Mouse (Mus musculus) ovary, postnatal 14 days (tissue): Measurements from ENCODE around the gene Psrc1.

Source experiments
- DNase-seq: peaks from one replicate; pipeline ENCODE4 v3.0.0; 2022; ENCODE audit warnings: low spot score

The Psrc1 gene

DNA sequence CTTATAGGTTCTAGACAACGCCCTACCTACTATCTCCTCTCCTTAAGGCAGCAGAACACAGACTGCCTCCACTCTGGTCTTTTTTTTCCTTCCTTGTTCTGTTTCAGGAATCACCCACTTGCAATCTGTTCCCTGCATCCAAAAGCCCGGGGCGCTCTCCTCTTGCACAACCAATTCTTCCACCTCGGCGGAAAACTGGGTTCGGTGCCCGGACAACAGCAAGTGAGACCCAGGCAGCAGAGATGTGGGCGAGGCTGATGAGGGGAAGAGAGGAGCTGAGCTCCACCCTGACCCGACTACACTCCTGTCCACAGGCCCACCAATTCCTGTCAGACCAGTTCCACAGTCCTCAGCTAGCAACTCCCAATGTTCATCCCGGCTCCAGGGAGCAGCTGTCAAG is 2.5 kb downstream of the Psrc1 start:
- no peak for DNase-seq

DNA sequence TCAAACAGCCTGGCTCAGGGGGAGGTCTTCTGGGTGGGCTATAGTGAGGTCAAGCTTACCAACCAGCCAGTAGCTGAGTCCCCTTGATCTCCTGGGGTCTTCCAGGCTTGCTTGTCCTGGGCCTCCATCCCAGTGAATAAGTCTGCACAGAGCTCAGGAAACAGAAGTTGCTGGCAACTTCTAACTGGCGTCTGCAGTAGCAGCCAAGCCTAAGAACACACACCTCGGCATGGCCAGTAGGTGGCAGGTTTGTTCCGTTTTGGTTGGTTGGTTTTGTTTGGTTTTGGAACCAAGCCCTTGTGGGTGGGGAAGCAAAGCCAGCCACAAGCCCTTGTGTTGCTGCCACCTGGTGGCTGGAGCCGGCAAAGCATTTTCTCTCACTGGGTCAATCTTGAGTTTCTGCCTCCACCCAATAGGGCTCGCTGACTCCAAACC is 5.5 kb downstream of the Psrc1 start:
- peak; percentile 98 for DNase-seq

DNA sequence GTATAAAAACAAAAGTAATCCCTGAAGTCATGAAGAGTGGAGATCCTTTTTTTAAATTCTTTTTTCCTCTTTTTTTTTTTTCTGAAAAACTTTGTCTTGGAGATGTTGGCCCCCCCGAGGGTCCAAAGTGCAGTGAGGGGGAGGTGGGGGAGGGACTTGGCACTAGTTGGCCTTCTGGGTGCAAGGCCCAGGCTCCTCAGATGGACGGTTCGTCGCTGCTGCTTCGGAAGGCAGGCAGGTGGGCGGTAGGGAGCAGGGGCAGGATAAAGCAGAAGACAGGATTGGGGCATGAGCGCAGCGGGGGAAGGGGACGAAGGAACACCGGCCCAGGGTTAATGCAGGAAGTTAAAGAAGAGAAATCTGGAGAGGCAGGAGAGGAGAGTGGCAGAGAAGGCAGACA is 8.7 kb downstream of the Psrc1 start:
- no peak for DNase-seq

DNA sequence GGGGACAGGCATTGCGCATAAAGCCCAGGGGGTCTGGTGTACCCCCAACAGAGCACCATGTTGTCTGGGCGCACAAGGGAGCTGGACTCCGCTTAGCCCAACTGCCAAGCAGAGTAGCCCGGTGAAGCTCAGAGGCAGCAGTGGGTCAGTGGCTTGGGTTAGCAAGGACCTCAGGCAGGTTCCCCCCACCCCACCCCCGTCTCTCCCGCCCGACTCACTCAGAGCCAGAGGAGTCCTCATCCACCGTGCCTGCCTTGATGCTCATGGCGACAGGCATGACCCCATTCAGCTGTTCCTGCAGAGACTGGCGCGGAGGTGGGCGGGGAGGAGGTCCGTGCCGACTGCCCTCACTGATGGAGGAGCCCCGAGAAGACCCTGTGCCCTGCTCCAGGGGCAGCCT is 9.2 kb downstream of the Psrc1 start:
- DNase-seq, result no peak

DNA sequence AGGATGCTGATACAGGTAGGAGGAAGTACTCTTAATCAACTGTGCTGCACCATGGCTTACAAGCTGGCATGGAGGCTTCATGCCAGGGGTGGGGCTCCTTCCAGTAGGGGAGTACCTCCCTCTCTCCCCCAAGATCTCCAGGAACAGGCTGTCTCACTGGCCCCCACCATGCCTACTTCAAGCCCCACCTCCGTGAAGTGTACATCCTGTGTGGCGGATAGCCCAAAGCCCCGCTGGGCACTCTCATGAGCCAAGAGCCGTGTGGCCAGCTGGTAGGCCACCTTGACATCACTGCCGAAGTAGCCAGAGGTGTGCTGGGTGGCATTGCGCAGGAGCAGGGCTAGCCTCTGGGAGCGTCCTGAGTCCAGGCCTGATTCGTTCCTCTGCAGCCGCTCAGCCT is 14.6 kb downstream of the Psrc1 start:
- no peak for DNase-seq

DNA sequence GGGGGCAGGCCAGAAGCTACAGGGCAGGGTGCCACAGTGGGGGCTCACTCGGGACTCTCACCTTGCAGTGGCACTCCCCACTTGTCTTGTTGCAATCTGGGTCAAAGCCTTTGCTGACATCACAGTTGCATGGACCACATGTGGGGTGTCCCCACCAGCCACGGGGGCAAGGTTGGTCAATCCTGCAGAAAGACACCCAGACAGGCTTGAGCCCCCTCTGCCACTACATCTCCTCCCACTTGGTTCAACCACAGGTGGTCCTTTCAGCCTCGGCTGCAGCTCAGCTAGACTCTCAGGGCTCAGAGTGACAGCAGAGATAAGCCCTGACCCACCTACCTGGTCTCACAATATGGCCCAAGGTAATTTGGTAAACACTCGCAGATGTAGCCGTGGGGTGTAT is 16.8 kb downstream of the Psrc1 start:
- DNase-seq, result no peak

DNA sequence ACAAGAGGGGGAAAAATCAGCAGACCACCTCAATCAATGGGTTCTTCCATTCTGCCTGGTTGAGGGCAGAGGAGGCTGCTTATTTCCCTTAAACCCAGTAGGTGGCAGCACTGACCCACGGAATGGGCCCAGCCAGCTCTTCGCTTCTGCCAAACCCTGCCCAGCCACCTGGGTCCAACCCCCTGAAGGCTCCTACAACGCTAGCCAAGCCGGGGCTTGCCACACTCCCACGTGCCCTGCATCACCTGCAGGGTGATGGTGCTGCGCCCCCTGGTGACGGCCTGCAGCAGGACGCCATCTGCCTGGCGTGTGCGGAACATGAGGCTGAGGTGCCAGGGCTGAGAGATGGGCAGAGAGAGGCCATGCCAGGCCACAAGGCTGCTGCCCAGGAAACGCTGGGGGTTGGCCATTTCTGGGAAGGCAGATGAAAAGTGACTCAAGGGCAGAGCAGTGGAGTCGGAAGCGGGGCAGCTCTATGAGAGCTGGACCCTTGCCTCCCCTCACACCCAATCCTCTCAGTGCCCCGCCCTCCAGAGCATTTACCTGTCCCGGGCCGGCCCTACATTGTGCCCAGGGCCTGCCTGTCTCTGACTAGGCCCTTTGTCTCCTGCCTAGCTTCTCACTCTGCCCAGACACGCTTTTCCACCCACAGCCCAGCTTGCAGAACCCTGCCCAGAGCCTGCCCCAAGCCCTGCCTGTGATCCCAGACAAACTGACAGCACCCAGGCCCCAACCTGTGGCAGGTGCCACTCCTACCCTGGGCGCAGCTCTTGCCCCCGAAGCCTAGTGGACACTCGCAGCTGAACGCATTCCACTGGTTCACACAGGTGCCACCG is 18.3 kb downstream of the Psrc1 start:
- DNase-seq, result peak; percentile 89

DNA sequence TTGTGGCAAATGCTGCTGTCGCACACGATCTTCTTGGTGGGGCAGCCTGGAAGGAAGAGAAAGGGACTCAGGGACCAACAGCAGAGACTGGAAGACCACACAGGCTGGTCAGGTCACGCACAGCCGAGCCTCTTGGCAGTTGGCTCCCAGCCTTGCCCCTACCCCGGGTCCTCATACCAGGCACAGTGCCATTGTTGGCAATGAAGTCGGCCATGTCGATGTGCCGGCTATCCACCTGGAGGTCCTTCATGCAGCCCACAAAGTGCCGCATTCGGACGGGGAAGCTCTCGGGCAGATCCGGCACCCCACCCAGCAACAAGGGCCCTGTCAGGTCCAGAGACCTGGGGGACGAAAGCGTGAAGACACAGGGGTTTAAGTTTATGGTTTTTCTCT is 18.9 kb downstream of the Psrc1 start:
- DNase-seq, result no peak

DNA sequence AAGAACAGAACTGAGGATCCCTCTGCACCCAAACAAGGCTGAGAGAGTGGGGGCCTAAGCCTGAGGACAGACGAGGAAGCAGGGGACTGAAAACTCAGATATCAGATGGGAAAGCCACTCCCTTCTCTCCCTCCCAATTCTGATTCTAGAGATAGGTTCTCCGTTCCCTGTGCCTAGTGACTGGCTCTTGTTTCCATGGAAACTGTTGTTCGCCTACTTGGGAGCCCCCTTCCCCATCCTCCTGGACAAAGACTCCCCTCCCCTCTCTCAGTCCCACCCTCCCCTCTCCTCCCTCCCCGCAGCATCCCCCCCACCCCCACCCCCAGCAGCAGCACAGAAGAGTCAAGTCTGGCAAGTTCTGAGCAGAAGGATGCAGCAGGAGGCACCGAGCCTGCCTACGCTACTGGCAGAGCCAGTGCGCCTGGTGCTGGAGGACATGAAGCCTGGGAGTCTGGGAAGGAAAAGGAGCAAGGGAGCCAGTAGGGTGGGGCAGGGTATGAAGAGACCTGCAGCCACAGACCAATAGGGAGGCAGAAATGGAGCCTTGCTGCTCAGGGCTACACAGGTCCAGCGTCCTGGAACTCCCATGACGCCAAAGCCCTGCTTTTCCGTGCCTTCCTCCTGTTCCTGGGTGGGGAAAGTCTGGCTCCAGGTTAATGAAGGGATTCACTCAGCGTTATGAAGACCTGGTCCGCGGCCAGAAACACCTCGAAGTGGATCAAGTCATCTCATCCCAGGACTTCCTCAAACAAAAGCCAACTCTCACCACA is 22.1 kb downstream of the Psrc1 start:
- DNase-seq, result no peak

DNA sequence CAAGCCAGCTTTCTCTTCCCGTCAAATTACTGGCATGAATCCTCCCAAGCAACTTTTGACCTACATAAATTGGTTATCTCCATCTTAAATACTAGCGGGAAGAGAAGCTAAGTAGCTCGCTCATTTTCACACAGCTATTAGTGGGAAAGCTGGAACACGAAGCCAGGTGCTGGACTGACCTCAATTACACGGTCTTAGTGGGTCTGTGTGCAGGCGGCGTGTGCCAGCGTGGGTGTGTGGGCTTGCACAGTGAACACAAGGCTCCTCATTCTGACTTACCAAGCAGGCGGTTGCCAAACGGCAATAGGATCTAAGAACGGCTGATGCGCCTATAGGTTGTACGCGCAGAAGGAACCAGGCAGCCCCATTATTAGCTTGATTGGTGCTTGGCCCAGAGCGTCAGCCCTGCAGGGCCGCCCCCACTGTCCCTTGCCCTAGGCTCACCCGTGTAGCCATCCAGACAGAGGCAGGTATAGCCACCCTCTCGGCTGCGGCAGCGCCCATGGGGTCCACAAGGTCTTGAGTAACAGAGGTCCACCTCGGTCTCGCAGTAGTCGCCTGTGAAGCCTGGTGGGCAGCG is 22.8 kb downstream of the Psrc1 start:
- DNase-seq, result no peak

DNA sequence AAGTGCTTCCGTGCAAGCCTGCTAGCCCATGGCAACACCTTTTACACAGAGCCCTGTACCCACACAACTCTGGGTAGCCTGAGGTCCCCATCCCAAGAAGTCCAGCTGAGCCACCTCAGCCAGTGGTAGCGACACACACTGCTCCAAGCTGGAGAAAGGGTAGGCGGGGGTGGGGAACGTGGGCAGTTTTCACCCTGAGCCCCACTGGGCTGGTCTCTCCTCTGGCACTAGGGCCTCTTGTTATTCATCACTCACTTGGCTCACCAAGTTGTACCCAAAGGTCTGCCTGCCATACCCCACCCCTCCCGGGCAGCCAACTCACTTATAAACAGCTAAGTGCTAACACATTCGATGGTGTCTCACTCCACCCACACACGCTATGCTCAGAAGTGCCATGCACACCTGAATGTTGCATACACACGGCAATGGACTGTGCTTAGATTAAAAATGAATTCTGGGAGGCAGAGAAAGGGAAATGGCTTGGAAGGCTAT is 24.9 kb downstream of the Psrc1 start:
- DNase-seq, result no peak

DNA sequence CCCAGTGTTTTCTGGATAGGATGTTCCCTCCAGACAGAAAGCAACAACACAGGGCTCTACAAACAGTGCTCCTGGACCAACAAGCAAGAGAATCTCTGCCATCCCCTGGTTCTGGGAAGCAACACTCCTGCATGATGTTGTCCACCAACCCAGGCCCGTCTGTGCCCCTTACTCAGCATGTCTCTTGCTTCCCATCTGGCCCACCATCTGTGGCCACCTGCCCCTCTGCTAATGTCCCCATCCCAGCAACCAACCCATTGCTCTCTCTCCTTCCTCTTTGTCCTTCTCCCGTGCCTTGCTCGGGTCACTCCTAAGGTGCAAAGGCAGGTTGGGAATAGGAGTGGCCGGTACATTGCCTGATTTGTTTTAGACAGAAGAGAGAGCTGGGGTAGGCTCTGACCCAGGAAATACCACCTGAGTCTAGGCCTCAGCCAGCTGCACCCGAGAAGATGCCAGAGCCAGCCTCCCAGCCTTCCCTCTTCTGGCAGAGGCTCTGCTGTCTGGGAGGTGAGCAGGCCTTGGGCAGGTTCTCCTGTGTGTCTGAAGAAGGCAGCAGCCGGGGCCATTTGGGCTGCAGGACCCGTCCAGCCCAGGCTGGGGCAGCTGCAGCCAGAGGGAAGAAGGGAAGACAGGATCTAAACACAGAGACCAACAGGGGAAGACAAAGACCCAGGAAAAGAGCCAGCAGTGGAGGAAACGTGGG is 26.2 kb downstream of the Psrc1 start:
- DNase-seq, result no peak

DNA sequence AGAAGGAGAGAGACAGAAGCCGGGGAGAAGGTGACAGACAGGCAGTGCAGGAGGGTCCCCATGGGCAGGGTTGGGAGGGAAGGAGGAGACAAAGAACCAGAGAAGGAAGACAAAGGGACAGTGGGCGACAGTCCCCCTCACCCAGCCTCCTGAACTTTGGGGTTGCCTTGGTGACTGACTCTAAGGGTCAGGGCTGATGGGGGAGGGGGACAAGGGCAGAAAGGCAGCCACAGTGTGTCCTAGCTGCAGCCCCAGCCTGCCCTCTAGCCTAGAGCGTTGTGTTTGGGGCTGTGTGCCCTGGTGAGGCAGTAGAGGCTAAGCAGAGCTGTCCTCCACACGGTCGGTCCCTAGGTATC is 26.7 kb downstream of the Psrc1 start:
- no peak for DNase-seq

DNA sequence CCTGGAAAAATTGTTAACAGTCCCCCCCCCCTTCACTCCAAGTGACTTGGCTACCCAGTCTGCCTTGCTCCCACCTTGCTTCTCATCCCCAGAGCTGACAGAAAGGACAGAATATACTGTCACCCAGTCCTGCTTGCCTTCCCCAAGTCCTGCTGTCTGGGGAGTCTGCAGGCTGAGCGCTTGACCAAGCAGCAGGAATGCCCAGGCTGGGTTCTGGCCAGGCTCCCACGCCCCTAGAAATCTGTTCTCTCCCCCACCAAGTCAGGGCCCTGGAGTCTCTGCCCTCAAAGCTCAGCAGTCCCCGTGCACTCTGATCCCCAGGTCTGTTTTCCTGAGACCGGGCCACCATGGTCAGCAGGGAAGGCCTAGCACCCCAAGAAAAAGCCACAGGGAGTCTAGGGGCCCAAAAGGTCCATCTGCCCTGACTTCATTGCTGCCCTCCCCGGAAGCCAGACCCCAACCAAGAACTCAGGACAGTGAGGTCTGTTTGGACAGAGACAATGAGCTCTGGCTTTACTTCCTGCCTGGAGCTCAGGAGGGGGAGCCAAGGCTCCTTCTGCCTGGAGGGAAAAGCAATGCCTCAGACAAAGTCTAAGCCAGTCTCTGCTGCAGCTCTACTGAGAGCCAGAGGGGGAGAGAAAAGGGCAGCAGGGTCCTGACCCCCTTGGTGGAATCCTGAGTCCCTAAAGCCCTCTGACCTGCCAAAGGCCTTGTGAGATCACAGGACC is 27.6 kb downstream of the Psrc1 start:
- no peak for DNase-seq

DNA sequence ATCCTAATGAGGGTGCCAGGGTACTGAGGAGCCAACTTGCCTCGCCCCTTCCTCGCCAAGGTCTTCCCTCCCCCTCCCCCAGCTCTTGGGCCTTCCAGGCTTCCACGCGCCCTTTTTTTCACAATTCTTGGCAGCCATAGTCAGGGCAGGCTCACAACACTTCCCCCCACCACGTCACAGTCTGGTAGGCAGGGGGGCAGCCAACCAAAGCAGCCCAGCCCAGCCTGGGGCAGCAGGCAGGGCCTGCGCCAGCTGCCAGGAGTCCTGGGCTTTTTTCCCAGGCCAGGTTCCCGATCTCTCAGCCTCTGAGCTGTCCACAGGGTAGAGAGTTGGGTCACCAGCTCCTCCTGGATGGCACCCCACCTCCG is 28.1 kb downstream of the Psrc1 start:
- no peak for DNase-seq

DNA sequence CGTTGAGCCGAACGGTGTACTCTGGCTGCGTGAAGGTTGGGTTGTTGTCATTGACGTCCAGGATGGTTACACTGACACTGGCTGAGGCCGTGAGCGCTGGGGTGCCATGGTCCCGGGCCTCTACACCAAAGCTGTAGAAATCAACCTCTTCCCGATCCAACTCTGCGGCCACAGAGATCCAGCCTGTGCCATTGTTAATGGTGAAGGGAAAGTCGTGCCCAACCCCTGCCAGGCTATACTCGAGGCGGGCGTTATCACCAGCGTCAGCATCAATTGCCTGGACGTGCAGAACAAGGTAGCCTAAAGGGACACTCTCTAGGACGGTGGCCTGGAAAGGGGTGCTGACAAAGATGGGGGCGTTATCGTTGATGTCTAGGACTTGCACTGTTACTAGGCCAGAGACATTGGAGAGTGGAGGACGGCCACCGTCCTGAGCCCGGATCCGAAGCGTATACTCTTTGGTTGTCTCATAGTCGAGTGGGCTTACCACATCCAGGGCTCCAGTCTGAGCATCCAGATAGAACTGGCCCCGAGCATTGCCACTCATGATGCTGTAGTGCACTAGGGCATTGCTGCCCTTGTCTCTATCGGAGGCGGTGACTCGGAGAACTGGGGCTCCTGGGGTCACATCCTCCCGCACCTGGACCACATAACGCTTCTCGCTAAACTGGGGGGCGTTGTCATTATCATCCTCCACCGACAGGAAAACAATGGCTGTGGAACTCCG is 30.2 kb downstream of the Psrc1 start:
- no peak for DNase-seq

DNA sequence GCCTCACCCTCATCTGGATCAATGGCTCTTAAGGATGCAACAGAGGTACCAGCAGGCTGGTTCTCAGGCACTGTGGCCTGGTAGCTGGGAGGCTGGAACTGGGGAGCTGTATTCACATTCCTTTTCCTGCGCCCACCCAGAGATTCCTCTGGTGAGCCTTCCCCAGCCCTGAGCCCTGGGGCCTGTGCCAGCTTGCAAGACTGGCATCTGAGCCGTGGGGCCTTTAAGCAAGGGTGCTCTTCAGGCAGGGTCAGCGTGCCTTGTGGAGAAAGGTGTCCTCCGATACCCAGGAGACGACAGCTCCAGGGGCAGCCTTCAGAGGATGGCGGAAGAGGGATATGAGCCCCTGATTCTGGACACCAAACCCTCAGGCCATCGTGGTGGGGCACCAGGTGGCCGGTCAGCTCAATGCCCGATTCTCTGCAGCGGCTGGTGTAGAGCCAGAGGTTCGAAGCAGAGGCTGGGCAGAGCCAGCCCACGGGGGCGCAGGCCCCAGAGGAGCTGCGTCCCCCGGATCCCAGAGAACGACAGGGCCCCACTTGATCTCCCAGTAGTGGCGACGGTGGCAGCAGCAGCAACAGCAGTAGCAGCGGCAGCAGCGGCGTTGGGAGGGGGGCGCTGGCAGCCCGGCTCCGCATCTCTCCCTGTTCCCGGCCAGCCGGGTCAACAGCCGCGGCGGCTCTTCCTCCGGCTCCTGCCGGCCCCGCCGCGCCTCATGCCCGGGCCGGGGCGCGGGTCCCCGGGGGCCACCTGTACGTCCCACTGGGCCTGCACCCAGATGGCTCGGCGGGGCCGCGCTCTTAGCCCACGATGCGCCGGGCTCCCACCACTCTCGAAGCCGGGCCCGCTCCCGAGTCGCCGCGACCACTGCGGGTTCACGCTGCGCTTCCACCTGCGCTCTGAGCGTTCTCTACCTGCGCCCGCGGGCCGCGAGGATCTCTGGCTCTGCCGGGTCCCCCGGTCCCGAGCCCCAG is 31.5 kb downstream of the Psrc1 start, which contains the start of gene Celsr2:
Celsr2 (minus strand) TSS at position 696 of the 974 bp plus-strand sequence.
- no peak for DNase-seq

DNA sequence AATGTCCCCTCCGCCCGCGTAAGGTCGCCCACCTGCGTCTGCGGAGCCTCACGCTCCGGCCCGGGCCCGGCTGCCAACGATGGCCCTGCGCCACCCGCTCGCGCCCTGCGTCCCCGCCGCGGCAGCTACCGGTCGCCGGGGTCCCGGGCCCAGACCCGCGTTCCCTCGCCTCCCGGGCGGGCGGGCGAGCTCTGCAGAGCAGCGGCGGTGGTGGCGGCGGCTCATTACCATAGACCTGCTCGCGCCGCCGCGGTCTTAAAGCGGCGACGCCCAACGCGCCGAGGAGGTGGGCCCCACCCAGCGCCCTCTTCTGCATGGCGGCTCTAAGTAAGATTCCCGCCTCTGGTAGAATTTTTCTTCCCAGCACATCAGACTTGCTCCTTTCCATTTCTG is 32.2 kb downstream of the Psrc1 start:
- DNase-seq, result peak; percentile 53

DNA sequence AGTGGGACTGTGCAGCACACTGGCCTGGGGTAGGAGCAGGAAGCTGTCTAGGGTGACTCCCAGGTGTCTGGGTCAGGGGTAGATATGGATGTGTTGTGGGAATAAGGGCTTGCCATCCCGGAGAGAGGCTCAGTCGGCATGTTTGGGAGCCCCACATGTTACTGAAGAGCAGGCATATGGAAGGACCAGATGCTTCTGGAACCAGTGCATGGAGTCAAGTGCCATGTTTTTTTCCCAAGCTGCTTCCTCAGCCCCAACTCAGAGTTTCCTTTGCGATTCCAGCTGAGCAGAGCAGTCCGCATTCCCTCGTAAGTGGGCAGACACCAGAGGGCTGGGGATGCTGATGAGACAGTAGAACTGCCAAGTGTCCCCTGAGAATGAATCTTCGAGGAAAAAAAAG is 39.4 kb downstream of the Psrc1 start:
- DNase-seq, result no peak
